8 mouse cellular contexts compared by ENCODE assay signal in genomic region chr4:129822324-129822723, GRCm38 (mm10). TPM values are rescaled to one million over a fixed set of nuclear protein-coding genes. Genes with fewer than 3 reads are reported as not detected.
DNase-seq lines count a peak whose midpoint lies in the region; ATAC-seq lines count a peak whose summit lies in the region.

No protein-coding gene starts in this region.

- H3K4me3 ChIP-seq in lung, embryonic 16.5 days (ENCODE audit: low read length): peak overlapping the region; percentile 13; the same call in 1 of the 2 replicates
- H3K4me3 ChIP-seq in forebrain, embryonic 15.5 days: 0 out of 2 replicates have a peak overlapping the region, but pooled peaks have one; percentile 11
- peak overlapping the region; percentile 95 for H3K4me3 ChIP-seq in stomach, embryonic 16.5 days (replicated peaks; ENCODE audit: low read length)

- peak overlapping the region; percentile 28; the same call in 1 of the 2 replicates for H3K9ac ChIP-seq in lung, embryonic 16.5 days (ENCODE audit: low read length)
- no peak overlapping the region for H3K9ac ChIP-seq in forebrain, embryonic 15.5 days (replicated peaks)
- peak overlapping the region; percentile 55 for H3K9ac ChIP-seq in stomach, embryonic 16.5 days (ENCODE audit: low read length)

- peaks cover 56% of the 10 kb centered on the region for H3K4me1 ChIP-seq in lung, embryonic 16.5 days (replicated peaks; ENCODE audit: control insufficient read depth, insufficient read depth, low read length)
- H3K4me1 ChIP-seq in forebrain, embryonic 15.5 days: peaks cover 27% of the 10 kb centered on the region
- peaks cover 45% of the 10 kb centered on the region for H3K4me1 ChIP-seq in stomach, embryonic 16.5 days (ENCODE audit: control insufficient read depth, insufficient read depth, low read length)

- no peak for DNase-seq in lung, adult 18-20 months
- DNase-seq in liver: peak; percentile 12
- DNase-seq in thymus, postnatal 25 days: no peak
- no peak for DNase-seq in layer of hippocampus, postnatal 25 days (ENCODE audit: extremely low spot score in 1 of 2, low spot score in 1 of 2)

- no peak overlapping the region for H3K27ac ChIP-seq in lung, embryonic 16.5 days (ENCODE audit: low read length)
- H3K27ac ChIP-seq in forebrain, embryonic 15.5 days (replicated peaks): no peak overlapping the region
- H3K27ac ChIP-seq in stomach, embryonic 16.5 days (ENCODE audit: low read length): peak overlapping the region; percentile 64; the same call in 1 of the 2 replicates

- 48% methylated on average over 3 of the region's 3 CpGs for WGBS in lung, embryonic 16.5 days
- WGBS in forebrain, embryonic 15.5 days: 69% methylated on average over 3 of the region's 3 CpGs
- 45% methylated on average over 3 of the region's 3 CpGs for WGBS in stomach, embryonic 16.5 days

- ATAC-seq in lung, embryonic 16.5 days (ENCODE audit: low read depth): no peak
- ATAC-seq in forebrain, embryonic 15.5 days (replicated peaks): no peak
- ATAC-seq in stomach, embryonic 16.5 days (ENCODE audit: insufficient read depth, low FRiP score): no peak
- ATAC-seq in CD4-positive, CD25-positive, alpha-beta regulatory T cell, adult 4 months: no peak

- no peaks in the 10 kb centered on the region for H3K9me3 ChIP-seq in lung, embryonic 16.5 days (ENCODE audit: control insufficient read depth, low read length)
- no peaks in the 10 kb centered on the region for H3K9me3 ChIP-seq in forebrain, embryonic 15.5 days
- H3K9me3 ChIP-seq in stomach, embryonic 16.5 days (replicated peaks; ENCODE audit: control insufficient read depth, low read length): no peaks in the 10 kb centered on the region

- peak overlapping the region; percentile 61 for H3K4me2 ChIP-seq in lung, embryonic 16.5 days (ENCODE audit: low read depth, low read length)
- H3K4me2 ChIP-seq in forebrain, embryonic 15.5 days (replicated peaks): peak overlapping the region; percentile 76
- peak overlapping the region; percentile 63 for H3K4me2 ChIP-seq in stomach, embryonic 16.5 days (ENCODE audit: low read depth, low read length)

- no peaks in the 10 kb centered on the region for H3K36me3 ChIP-seq in lung, embryonic 16.5 days (ENCODE audit: control insufficient read depth, insufficient read depth, low read length)
- no peaks in the 10 kb centered on the region for H3K36me3 ChIP-seq in forebrain, embryonic 15.5 days
- no peaks in the 10 kb centered on the region for H3K36me3 ChIP-seq in stomach, embryonic 16.5 days (ENCODE audit: control insufficient read depth, insufficient read depth, low read length)

- no peaks in the 10 kb centered on the region for H3K27me3 ChIP-seq in lung, embryonic 16.5 days (ENCODE audit: control insufficient read depth, insufficient read depth, low read depth, low read length)
- H3K27me3 ChIP-seq in forebrain, embryonic 15.5 days: no peaks in the 10 kb centered on the region
- H3K27me3 ChIP-seq in stomach, embryonic 16.5 days (ENCODE audit: control insufficient read depth, insufficient read depth, low read length): no peaks in the 10 kb centered on the region

RNA-seq across cellular contexts. Expression of gene Ptp4a2, which starts 11.3 kb away (rescaled TPM):
- 302 and 330 TPM in 2 replicates for polyA plus RNA-seq in lung, embryonic 16.5 days (2015; fragmentation: Nextera tagmentation; extraction: Ambion mirVana)
- polyA plus RNA-seq in forebrain, embryonic 15.5 days (2015; fragmentation: Nextera tagmentation; extraction: Ambion mirVana): 315 and 320 TPM in 2 replicates
- polyA plus RNA-seq in stomach, embryonic 16.5 days (2015; fragmentation: Nextera tagmentation; extraction: Ambion mirVana): 277 and 329 TPM in 2 replicates
- total RNA-seq in layer of hippocampus, postnatal 25 days (2021): 100 to 1,000 TPM; 132 to 145 TPM
- 1,000 to 10,000 TPM; 1,309 to 1,442 TPM for polyA plus RNA-seq in CD4-positive, CD25-positive, alpha-beta regulatory T cell, adult 4 months (2017; shearing (Covaris generic))

Comparison
In these comparisons a context has a peak if more than half of its experiments do, and no peak if none do; other contexts are left out.
1. H3K4me3 ChIP-seq: peak in every context shown above with its lines; median percentile 95 in stomach, embryonic 16.5 days; 13 in lung, embryonic 16.5 days; 11 in forebrain, embryonic 15.5 days.